Mouse (Mus musculus): ENCODE results near the gene Ppp2r3a.

GRCm38 (mm10) chr9:101073041-101073986, 178.3 kb downstream of the Ppp2r3a start:
- TF ChIP-seq CTCF (IDR thresholded peaks at IDR 0.05; ENCODE audit: low read depth, low read length) (no peak), POLR2A (IDR thresholded peaks at IDR 0.05; ENCODE audit: extremely low read depth, insufficient read depth, low read length) (peak; percentile 41; the same call in 1 of the 2 replicates)

Measured in liver, adult 2 months (tissue).